8 mouse cellular contexts compared by ENCODE assay signal in genomic region chr15:84613536-84614527, GRCm38 (mm10). TPM values are rescaled to one million over a fixed set of nuclear protein-coding genes. Genes with fewer than 3 reads are reported as not detected.
A peak's percentile ranks its signal among the peaks of the same experiment; 100 is the strongest.
DNase-seq lines count a peak whose midpoint lies in the region; ATAC-seq lines count a peak whose summit lies in the region.

No protein-coding gene starts in this region.

- no peaks in the 10 kb centered on the region for H3K36me3 ChIP-seq in embryonic facial prominence, embryonic 11.5 days (replicated peaks; ENCODE audit: control insufficient read depth, insufficient read depth, low read depth, low read length)
- H3K36me3 ChIP-seq in midbrain, embryonic 13.5 days: no peaks in the 10 kb centered on the region

- DNase-seq in adrenal gland, postnatal 25 days: peak; percentile 91
- DNase-seq in embryonic facial prominence, embryonic 11.5 days (ENCODE audit: low spot score): peak; percentile 92
- DNase-seq in heart, adult 18-20 months: peak; percentile 81 to 97
- DNase-seq in kidney, adult 18-20 months: peak; percentile 90
- peak; percentile 97 for DNase-seq in left cerebral cortex, postnatal 4 days
- peak; percentile 80 for DNase-seq in skeletal muscle tissue, adult 2 months (ENCODE audit: low read depth, low spot score)

- peak; percentile 60 for ATAC-seq in embryonic facial prominence, embryonic 11.5 days (replicated peaks; ENCODE audit: insufficient number of reproducible peaks, low FRiP score, low TSS enrichment, low read depth)
- ATAC-seq in midbrain, embryonic 13.5 days: peak; percentile 67
- ATAC-seq in inflammation-experienced regulatory T-cells, adult 6 months: no peak

- H3K4me3 ChIP-seq in embryonic facial prominence, embryonic 11.5 days (ENCODE audit: low read depth, low read length): no peak overlapping the region
- H3K4me3 ChIP-seq in midbrain, embryonic 13.5 days (replicated peaks): no peak overlapping the region

- peaks cover 3% of the 10 kb centered on the region; the same call in 1 of the 2 replicates for H3K4me1 ChIP-seq in embryonic facial prominence, embryonic 11.5 days (ENCODE audit: control insufficient read depth, insufficient read depth, low read length)
- H3K4me1 ChIP-seq in midbrain, embryonic 13.5 days (replicated peaks): peaks cover 45% of the 10 kb centered on the region

- 0 out of 2 replicates have a peak overlapping the region, but pooled peaks have one; percentile 6 for H3K9ac ChIP-seq in embryonic facial prominence, embryonic 11.5 days (replicated peaks; ENCODE audit: low read length)
- H3K9ac ChIP-seq in midbrain, embryonic 13.5 days (replicated peaks): no peak overlapping the region

- no peaks in the 10 kb centered on the region for H3K9me3 ChIP-seq in embryonic facial prominence, embryonic 11.5 days (replicated peaks; ENCODE audit: control insufficient read depth, low read length)
- H3K9me3 ChIP-seq in midbrain, embryonic 13.5 days: no peaks in the 10 kb centered on the region

- no peak overlapping the region for H3K4me2 ChIP-seq in embryonic facial prominence, embryonic 11.5 days (ENCODE audit: low read depth, low read length)
- no peak overlapping the region for H3K4me2 ChIP-seq in midbrain, embryonic 13.5 days (replicated peaks)

- 50% methylated on average over 17 of the region's 17 CpGs for whole genome bisulfite sequencing in embryonic facial prominence, embryonic 11.5 days
- 52% methylated on average over 17 of the region's 17 CpGs for WGBS in midbrain, embryonic 13.5 days

- no peak overlapping the region for H3K27ac ChIP-seq in embryonic facial prominence, embryonic 11.5 days (replicated peaks; ENCODE audit: low read depth, low read length)
- H3K27ac ChIP-seq in midbrain, embryonic 13.5 days: no peak overlapping the region

- intact Hi-C loops in left cerebral cortex, postnatal 4 days (cut with DNase I): no loop called here

- H3K27me3 ChIP-seq in embryonic facial prominence, embryonic 11.5 days (ENCODE audit: control insufficient read depth, insufficient read depth, low read length): no peaks in the 10 kb centered on the region; the same call in 1 of the 2 replicates
- peaks cover 32% of the 10 kb centered on the region for H3K27me3 ChIP-seq in midbrain, embryonic 13.5 days

RNA-seq across cellular contexts. Expression of gene Prr5, which starts 55.6 kb away (rescaled TPM):
- 3.7 and 5.0 TPM in 2 replicates for total RNA-seq in adrenal gland, postnatal 25 days (2021)
- 11.4 and 11.8 TPM in 2 replicates for polyA plus RNA-seq in embryonic facial prominence, embryonic 11.5 days (2014; fragmentation: Nextera tagmentation; extraction: Ambion mirVana)
- total RNA-seq in heart, adult 18-20 months (2021): 1 to 10 TPM; 4.3 to 6.2 TPM
- 10 to 100 TPM; 16.7 to 18.5 TPM for total RNA-seq in left cerebral cortex, postnatal 4 days (2021)
- 12.2 and 13.8 TPM in 2 replicates for polyA plus RNA-seq in midbrain, embryonic 13.5 days (2015; fragmentation: Nextera tagmentation; extraction: Ambion mirVana)
- 1 to 10 TPM in 1 of 3 experiments, not detected in 2; 1.5 TPM for polyA plus RNA-seq in inflammation-experienced regulatory T-cells, adult 6 months (2017; shearing (Covaris generic))

RNA-seq across cellular contexts. Expression of gene Rtl6, which starts 56.2 kb away (rescaled TPM):
- total RNA-seq in adrenal gland, postnatal 25 days (2021): 6.6 and 9.3 TPM in 2 replicates
- 12.7 and 16.1 TPM in 2 replicates for polyA plus RNA-seq in embryonic facial prominence, embryonic 11.5 days (2014; fragmentation: Nextera tagmentation; extraction: Ambion mirVana)
- total RNA-seq in heart, adult 18-20 months (2021): 1 to 10 TPM; 6.0 to 6.9 TPM
- 10 to 100 TPM; 63.2 to 69.6 TPM for total RNA-seq in left cerebral cortex, postnatal 4 days (2021)
- polyA plus RNA-seq in midbrain, embryonic 13.5 days (2015; fragmentation: Nextera tagmentation; extraction: Ambion mirVana): 57.8 and 62.2 TPM in 2 replicates
- polyA plus RNA-seq in inflammation-experienced regulatory T-cells, adult 6 months (2017; shearing (Covaris generic)): 1 to 10 TPM; 1.3 to 2.0 (median 1.8) TPM
